Mouse (Mus musculus) cerebellum, adult 11-12 months (tissue): ENCODE data around the gene Zfp276.

Experiments used
- DNase-seq: peaks from one replicate; pipeline ENCODE4 v3.0.0; 2022

Gene Zfp276

GRCm38 (mm10) chr8:123292281-123292680 is 38.3 kb downstream of the Zfp276 start:
- no peak for DNase-seq

- DNase-seq, result no peak
These were observed 38.8 kb downstream of the Zfp276 start for GRCm38 (mm10) chr8:123292785-123293184.

- no peak for DNase-seq
These were observed 44.3 kb downstream of the Zfp276 start for GRCm38 (mm10) chr8:123298301-123298700.

DNA sequence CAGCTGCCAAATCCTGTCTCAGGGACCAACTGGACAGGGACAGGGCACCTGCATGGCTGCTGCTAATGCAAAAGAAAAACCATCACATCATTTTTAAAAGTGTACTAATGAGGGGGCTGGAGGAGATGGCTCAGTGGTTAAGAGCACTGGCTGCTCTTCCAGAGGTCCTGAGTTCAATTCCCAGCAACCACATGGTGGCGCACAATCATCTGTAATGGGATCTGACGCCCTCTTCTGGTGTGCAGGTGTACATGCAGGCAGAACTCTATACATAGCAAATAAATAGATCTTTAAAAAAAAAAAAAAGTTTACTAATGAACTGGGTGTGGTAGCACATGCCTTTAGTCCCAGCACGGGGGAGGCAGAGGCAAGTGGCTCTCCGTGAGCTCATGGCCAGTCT is 54.7 kb downstream of the Zfp276 start:
- no peak for DNase-seq

DNA sequence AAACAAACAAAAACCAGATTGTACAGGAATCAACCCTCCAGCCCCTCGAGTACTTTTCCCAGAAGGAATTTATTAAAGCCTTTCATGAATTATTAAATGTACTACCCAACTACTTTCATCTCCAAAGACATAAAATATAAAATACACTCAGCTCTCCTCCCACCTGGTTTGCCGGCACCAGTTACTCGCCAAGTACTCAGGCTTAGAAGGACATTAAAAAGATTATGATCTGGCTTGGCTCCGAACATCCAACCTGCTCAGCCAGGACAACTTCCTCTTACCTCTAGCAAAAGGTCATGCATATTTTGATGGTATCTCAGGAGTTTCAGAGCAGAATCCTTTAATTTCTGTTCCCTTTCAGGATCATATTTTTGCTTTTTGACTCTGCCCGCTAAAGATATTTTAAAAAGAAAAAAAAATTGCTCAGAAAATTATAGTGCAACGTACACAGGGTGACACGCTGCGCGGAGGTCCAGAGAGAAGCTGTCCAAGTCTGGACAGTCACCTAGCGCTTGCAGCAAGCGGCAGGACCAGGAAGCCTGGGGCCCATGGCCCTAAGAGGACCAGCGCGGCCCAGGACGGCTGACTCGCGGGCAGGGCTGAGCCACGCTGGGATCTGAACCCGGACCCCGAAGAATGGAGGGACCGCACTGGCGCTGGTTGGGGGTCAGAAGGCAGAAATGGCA is 63.9 kb downstream of the Zfp276 start:
- no peak for DNase-seq

- peak; percentile 91 for DNase-seq
These were observed 64.5 kb downstream of the Zfp276 start, which contains the start of gene Fanca for GRCm38 (mm10) chr8:123318467-123318911. TSS of gene Fanca (minus strand) at chr8:123318576.
